26 mouse cellular contexts compared by ENCODE assay signal in the genomic region with DNA sequence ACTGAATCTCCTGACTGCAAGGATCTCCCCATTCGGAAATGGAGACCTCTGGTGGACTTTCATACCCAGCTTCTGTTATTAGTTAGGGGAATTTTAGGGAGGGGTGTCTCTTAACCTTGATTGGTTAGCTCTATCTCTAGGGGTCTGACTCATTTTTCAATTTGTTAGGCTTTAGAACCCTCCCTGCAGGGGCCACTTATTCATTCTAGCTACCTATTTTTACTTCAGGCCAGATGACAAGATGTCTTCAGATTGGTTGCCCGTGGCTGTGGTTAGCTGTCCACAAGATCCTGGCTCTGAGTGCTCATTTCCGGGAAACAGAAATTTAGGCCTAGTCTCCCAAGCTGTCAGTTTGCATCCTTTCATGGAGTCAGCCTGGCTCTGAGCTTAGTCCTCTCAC.
"Had no signal": no experiment of that assay in that cellular context is flagged by ENCODE, and none has a peak within 500 bp of the region (broad histone marks: within the 10 kb centered on the region; RNA-seq: fewer than 3 reads in every experiment).

No protein-coding gene starts in this region.

- H3K4me1 ChIP-seq: heart, embryonic 15.5 days; hindbrain, embryonic 13.5 days; hindbrain, embryonic 15.5 days; kidney, embryonic 15.5 days; limb, embryonic 13.5 days; limb, embryonic 15.5 days; liver, embryonic 12.5 days had no signal

- H3K27me3 ChIP-seq: heart, embryonic 13.5 days; heart, embryonic 15.5 days; hindbrain, embryonic 13.5 days; hindbrain, embryonic 15.5 days; kidney, embryonic 15.5 days; limb, embryonic 13.5 days; limb, embryonic 15.5 days; liver, embryonic 12.5 days had no signal

- H3K9me3 ChIP-seq: heart, embryonic 13.5 days; heart, embryonic 15.5 days; hindbrain, embryonic 13.5 days; hindbrain, embryonic 15.5 days; kidney, embryonic 15.5 days; limb, embryonic 13.5 days; limb, embryonic 15.5 days; liver, embryonic 12.5 days had no signal

- ATAC-seq: hindbrain, postnatal 0 days; intestine, embryonic 16.5 days; liver, embryonic 12.5 days had no signal

- H3K27ac ChIP-seq: gastrocnemius, adult 2 months; heart, adult 2 months; heart, embryonic 13.5 days; heart, embryonic 15.5 days; hindbrain, embryonic 13.5 days; hindbrain, embryonic 15.5 days; hindbrain, postnatal 0 days; kidney, embryonic 15.5 days; kidney, postnatal 0 days; layer of hippocampus, adult 2 months; left cerebral cortex, adult 2 months; limb, embryonic 13.5 days; limb, embryonic 15.5 days; liver, embryonic 12.5 days; liver, embryonic 14.5 days had no signal

- H3K36me3 ChIP-seq: heart, embryonic 13.5 days; heart, embryonic 15.5 days; hindbrain, embryonic 13.5 days; hindbrain, embryonic 15.5 days; kidney, embryonic 15.5 days; limb, embryonic 13.5 days; limb, embryonic 15.5 days; liver, embryonic 12.5 days had no signal

- DNase-seq: gastrocnemius, adult 2 months; gastrocnemius, postnatal 14 days; gastrocnemius, postnatal 36 days; heart, adult 11 months; heart, adult 2 months; heart, postnatal 14 days; heart, postnatal 36 days; kidney, adult 11 months; kidney, adult 9 months; kidney, postnatal 25 days; kidney, postnatal 4 days had no signal

- H3K4me3 ChIP-seq: gastrocnemius, adult 2 months; heart, adult 2 months; heart, embryonic 13.5 days; heart, embryonic 15.5 days; hindbrain, embryonic 13.5 days; hindbrain, embryonic 15.5 days; kidney, embryonic 15.5 days; layer of hippocampus, adult 2 months; left cerebral cortex, adult 2 months; limb, embryonic 13.5 days; limb, embryonic 15.5 days; liver, embryonic 12.5 days had no signal

- H3K4me2 ChIP-seq: heart, embryonic 11.5 days; heart, embryonic 13.5 days; heart, embryonic 15.5 days; hindbrain, embryonic 13.5 days; hindbrain, embryonic 15.5 days; kidney, embryonic 15.5 days; limb, embryonic 13.5 days; limb, embryonic 15.5 days; liver, embryonic 12.5 days had no signal

- H3K9ac ChIP-seq: heart, embryonic 13.5 days; heart, embryonic 15.5 days; hindbrain, embryonic 13.5 days; hindbrain, embryonic 15.5 days; kidney, embryonic 15.5 days; limb, embryonic 13.5 days; limb, embryonic 15.5 days; liver, embryonic 12.5 days; liver, embryonic 14.5 days had no signal
